Mouse (Mus musculus) limb, embryonic 11.5 days (tissue): ENCODE results near the gene Pvr. TPM values are rescaled to one million over a fixed set of nuclear protein-coding genes. Genes with fewer than 3 reads are reported as not detected.

ENCODE experiments used
- ATAC-seq: fragments of 200-750 bp; cut with Nextera tagmentation; 2 replicates; pipeline ENCODE4 v1.8.0; 2017; ENCODE audit warnings: low read depth; ENCODE audit not compliant: insufficient number of reproducible peaks, low FRiP score, low TSS enrichment
- DNase-seq: peaks from one replicate; pipeline ENCODE4 v3.0.0-alpha.2; 2015; ENCODE audit warnings: low spot score
- H3K27ac ChIP-seq: fragments of 300-500 bp; sonication (generic); replicated peaks from 2 replicates; pipeline ENCODE4 v1.5.1; 2014; ENCODE audit warnings: low read depth, mild to moderate bottlenecking, low read length
- H3K27me3 ChIP-seq: fragments of 300-500 bp; sonication (generic); 2 replicates; pipeline ENCODE4 v1.6.1; 2014; ENCODE audit warnings: mild to moderate bottlenecking, low read length, mixed read lengths; ENCODE audit not compliant: control insufficient read depth, insufficient read depth
- H3K36me3 ChIP-seq: fragments of 300-500 bp; sonication (generic); 2 replicates; pipeline ENCODE4 v1.6.1; 2014; ENCODE audit warnings: mild to moderate bottlenecking, low read length, moderate library complexity, mixed read lengths; ENCODE audit not compliant: control insufficient read depth, insufficient read depth
- H3K4me1 ChIP-seq: fragments of 300-500 bp; sonication (generic); 2 replicates; pipeline ENCODE4 v1.6.1; 2014; ENCODE audit warnings: low read length, mixed read lengths; ENCODE audit not compliant: control insufficient read depth, insufficient read depth
- H3K4me2 ChIP-seq: fragments of 300-500 bp; sonication (generic); 2 replicates; pipeline ENCODE4 v1.6.1; 2014; ENCODE audit warnings: low read depth, mild to moderate bottlenecking, moderate library complexity; ENCODE audit not compliant: severe bottlenecking
- H3K4me3 ChIP-seq: fragments of 300-500 bp; sonication (generic); 2 replicates; pipeline ENCODE4 v1.5.1; 2014; ENCODE audit warnings: low read depth, low read length
- H3K9ac ChIP-seq: fragments of 300-500 bp; sonication (generic); 2 replicates; pipeline ENCODE4 v1.6.1; 2014; ENCODE audit warnings: mild to moderate bottlenecking, low read length
- H3K9me3 ChIP-seq: fragments of 300-500 bp; sonication (generic); 2 replicates; pipeline ENCODE4 v1.6.1; 2016; ENCODE audit warnings: low read length; ENCODE audit not compliant: control insufficient read depth
- WGBS: fragments of 180-500 bp; shearing (Covaris S2); extraction: QIAGEN DNeasy Blood & Tissue Kit; methylation state at CpG from one replicate; pipeline ENCODE4 v1.1.7; 2014; 5-methylcytosine and 5-hydroxymethylcytosine counted together
- polyA plus RNA-seq: library from polyadenylated mRNA; unstranded; fragments of >200 nt; fragmentation: Nextera tagmentation; extraction: Ambion mirVana; gene quantifications from 2 replicates; pipeline ENCODE4 v1.2.1, GENCODE M21; 2014

The Pvr gene
- polyA plus RNA-seq, 1 experiment from 2014 or later = 4.7 TPM

DNA sequence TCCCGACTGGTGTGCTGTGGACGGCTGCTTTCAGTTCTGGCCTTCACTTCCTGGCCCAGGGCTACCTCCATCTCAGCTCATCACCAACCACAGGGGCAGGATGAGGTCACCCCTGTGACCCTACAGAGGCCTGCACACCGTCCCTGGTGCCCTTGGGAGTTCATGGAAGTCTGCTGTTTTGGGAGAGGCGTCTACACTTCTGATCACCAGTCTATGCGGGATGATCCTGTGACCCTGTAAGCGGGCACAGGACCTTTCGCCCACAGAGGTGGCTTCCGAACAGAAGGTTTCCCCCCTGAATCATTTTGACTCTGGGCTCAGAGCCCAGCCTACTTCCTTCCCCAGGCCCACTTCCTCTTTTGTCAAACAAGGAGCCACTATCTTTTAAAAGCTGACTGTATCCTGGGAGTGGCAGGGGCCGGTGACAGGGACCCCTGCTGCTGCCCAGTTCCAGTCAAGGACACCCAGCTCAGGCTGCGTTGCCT lies 49.8 kb downstream of the Pvr start:
- Histone ChIP-seq H3K27ac (no peak overlapping the region), H3K9me3 (no peaks in the 10 kb centered on the region), H3K9ac (no peak overlapping the region), H3K27me3 (no peaks in the 10 kb centered on the region), H3K36me3 (no peaks in the 10 kb centered on the region), H3K4me3 (no peak overlapping the region), H3K4me2 (no peak overlapping the region), H3K4me1 (no peaks in the 10 kb centered on the region)
- 71% methylated on average over 10 of the region's 10 CpGs for WGBS
- ATAC-seq (no peak), DNase-seq (no peak)

DNA sequence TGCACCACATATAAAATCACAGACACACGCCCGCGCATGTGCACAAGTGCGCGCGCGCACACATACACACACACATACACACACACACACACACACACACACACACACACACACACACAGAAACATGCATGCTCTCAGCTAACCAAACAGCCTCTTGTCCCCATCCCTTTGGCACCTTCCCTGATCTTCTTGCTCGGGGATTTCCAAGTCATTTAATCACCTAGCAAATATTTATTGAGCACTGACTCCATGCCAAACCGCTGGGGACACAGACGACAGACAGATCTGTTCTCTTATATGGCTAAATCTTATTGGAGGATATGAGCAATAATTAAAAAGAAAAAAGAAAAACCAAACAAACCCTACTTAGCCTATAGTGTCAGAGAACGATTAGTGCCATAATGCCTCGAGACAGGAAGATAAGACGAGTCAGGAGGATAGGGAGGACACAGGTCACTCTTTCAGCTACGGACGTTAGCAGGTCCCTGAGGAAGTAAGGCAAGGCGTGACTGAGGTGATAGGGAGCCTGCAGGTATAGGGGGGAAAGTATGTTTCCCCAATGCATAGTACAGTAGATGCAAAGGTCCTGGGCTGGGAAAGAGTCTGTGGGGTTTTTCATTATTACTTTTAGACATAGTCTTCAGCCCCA lies 53.1 kb downstream of the Pvr start:
- H3K36me3 ChIP-seq = no peaks in the 10 kb centered on the region
- no peak overlapping the region for H3K4me3 ChIP-seq
- no peak overlapping the region for H3K4me2 ChIP-seq
- H3K27me3 ChIP-seq = no peaks in the 10 kb centered on the region
- no peaks in the 10 kb centered on the region for H3K4me1 ChIP-seq
- 89% methylated on average over 16 of the region's 16 CpGs for whole genome bisulfite sequencing
- ATAC-seq (no peak), DNase-seq (no peak)
- no peak overlapping the region for H3K27ac ChIP-seq
- no peaks in the 10 kb centered on the region for H3K9me3 ChIP-seq
- no peak overlapping the region for H3K9ac ChIP-seq

DNA sequence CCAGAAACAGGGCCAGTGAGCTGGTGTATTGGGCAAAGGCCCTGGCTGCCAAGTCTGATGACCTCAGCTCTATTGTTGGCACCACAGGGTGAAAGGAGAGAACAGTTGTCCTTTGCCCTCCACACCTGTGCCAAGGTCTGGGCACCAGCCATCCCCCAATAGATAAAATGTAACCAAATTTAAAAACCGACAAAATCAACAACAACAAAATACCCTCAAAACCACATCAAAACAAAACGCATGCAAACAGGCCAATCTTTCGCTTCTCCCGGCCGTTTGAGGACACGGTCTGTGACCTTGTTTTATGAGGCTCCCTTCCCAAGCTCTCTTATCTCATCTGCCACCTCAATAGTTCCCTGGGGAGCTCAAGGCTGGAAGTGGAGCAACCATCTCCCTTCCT lies 54.5 kb downstream of the Pvr start:
- 90% methylated on average over 6 of the region's 6 CpGs for WGBS

DNA sequence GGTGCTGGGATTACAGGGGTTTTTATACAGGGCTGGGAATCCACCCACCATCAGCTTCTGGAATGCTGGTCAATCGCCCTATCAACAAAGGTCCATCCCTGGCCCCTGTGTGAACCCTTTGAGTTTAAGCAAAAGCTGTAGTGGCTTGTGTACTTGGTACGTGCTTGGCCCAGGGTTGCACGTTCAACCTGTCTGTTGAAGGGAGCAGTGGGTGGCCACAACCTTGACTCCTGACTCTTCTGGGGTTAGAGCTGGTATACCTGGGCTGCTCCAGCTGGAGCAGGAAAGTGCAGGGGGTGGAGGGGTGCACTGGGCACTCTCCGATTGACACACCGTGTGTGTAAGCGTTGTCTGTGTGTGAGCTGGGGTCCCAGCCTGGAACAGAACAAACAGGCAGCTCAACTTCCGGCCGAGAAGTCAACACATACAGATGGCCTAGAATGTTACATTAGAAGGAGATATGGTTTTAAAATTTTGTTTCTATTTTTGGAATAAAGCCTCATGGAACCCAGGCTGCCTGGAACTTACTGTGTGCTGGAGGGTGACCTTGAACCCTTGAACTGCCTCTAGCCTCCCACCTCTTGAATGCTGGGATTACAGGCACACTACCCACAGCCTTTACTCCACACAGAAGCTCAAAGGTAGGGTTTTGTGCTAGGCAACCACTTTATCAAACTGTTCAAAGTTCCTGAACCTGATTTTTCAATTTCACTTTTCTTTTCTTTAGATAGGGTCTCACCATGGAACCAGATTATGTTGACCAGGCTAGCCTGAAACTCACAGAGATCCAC lies 55.5 kb downstream of the Pvr start:
- no peak for ATAC-seq
- 81% methylated on average over 8 of the region's 8 CpGs for WGBS
- Histone ChIP-seq H3K36me3 (no peaks in the 10 kb centered on the region), H3K4me1 (no peaks in the 10 kb centered on the region), H3K9me3 (no peaks in the 10 kb centered on the region), H3K27me3 (no peaks in the 10 kb centered on the region), H3K4me2 (no peak overlapping the region), H3K9ac (no peak overlapping the region), H3K27ac (no peak overlapping the region), H3K4me3 (no peak overlapping the region)
- DNase-seq = no peak

More for the DNA sequence above, 54.5 kb downstream of the Pvr start:
- no peak overlapping the region for H3K4me3 ChIP-seq
- H3K4me1 ChIP-seq = no peaks in the 10 kb centered on the region
- no peak overlapping the region for H3K9ac ChIP-seq
- DNase-seq (no peak), ATAC-seq (no peak)
- no peak overlapping the region for H3K27ac ChIP-seq
- H3K27me3 ChIP-seq = no peaks in the 10 kb centered on the region
- H3K9me3 ChIP-seq = no peaks in the 10 kb centered on the region
- no peaks in the 10 kb centered on the region for H3K36me3 ChIP-seq
- H3K4me2 ChIP-seq = no peak overlapping the region

DNA sequence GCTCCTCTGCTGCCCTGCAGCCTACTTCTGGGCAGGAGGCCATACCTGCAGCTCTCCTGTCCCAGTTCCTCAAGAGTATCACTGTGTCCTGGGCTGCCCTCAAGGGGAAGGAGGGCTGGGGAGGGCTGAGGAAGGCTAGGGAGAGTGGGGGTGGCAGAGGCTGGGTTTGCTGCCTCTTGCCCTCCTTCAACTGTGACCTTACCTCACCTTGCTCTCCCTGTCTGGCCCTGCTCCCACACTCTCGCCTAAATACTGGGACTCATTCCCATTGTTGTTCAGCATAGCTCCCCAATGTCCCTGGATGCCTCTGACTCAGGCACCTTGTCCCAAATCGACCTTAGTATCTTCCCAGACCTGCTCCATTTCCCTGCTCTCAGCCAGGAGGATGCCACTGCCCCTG lies 56.7 kb downstream of the Pvr start:
- WGBS = 45% methylated on average over 2 of the region's 2 CpGs
- DNase-seq = no peak
- no peak for ATAC-seq

DNA sequence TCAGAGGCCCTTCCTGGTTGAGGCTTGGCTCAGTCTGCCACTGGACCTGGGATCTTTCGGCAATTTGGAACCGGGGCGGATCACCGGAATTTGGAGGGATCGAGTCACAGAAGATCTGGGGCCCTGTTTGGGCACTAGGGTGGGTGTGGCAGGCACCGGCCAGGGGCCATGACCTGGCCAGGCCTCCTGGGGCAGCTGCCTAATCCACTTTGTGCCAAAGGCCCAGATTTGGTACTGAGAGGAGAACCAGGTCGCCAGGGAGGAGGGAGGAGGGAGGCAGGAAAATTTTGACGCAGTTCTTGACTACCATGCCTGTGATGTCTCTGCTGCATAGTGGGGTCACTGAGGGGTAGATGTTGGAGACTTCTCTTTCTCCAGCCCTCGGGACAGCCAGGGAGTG lies 59.8 kb downstream of the Pvr start, which contains the start of gene Ceacam16:
Gene Ceacam16 (minus strand): TSS at position 101 of the 400 bp plus-strand sequence.
- Histone ChIP-seq H3K4me1 (no peaks in the 10 kb centered on the region), H3K4me2 (no peak within 1 kb of the TSS)
- WGBS = 79% methylated on average over 9 of the region's 9 CpGs

More for the DNA sequence above, 56.7 kb downstream of the Pvr start:
- H3K4me3 ChIP-seq = no peak overlapping the region
- H3K4me1 ChIP-seq = no peaks in the 10 kb centered on the region
- no peak overlapping the region for H3K9ac ChIP-seq
- H3K27ac ChIP-seq = no peak overlapping the region
- no peaks in the 10 kb centered on the region for H3K9me3 ChIP-seq
- H3K4me2 ChIP-seq = no peak overlapping the region
- H3K36me3 ChIP-seq = no peaks in the 10 kb centered on the region
- H3K27me3 ChIP-seq = no peaks in the 10 kb centered on the region

DNA sequence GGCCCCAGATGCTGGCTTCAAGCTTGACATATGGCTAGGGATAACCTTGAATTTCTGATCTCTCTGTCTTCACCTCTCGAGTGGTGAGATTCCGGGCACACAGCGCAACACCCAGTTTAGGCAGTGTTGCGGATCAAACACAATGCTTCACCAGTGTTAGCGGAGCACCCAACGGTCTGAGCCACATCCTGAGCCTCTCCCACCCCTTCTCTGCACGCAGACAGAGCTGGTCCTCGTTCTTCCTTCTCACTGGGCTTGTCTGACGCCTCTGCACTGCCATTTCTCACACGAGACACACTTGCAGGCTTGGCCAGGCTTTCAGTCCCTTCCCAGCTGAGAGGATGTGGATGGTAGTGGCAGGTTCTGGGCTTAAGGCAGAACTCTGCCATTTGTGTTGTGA lies 61.2 kb downstream of the Pvr start:
- WGBS = 68% methylated on average over 10 of the region's 10 CpGs

More for the DNA sequence above, 59.8 kb downstream of the Pvr start, which contains the start of gene Ceacam16:
- Histone ChIP-seq H3K9ac (no peak within 1 kb of the TSS), H3K36me3 (no peaks in the 10 kb centered on the region), H3K9me3 (no peaks in the 10 kb centered on the region), H3K4me3 (no peak within 1 kb of the TSS), H3K27ac (no peak within 1 kb of the TSS), H3K27me3 (0 out of 2 replicates have a peak, but pooled peaks cover 2% of the 10 kb centered on the region)
- DNase-seq = no peak
- no peak for ATAC-seq

DNA sequence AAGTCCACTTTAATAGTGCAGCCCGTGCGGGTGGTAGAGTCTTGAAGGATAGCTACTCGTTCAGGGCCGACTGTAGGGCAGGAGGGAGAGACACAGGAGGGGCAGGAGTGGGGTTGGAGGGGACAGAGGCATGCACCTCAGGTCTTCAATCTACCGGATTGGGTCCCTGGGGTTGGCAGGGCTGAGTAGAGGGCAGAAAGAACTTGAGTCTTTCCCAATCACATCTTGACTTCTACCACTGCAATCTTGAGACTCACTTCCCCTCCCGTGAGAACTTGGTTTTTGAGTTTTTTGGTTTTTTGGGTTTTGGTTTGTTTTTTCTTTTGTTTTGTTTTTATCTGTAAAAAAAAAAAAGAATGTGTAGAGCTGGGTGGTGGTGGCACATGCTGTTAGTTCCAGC lies 64.7 kb downstream of the Pvr start:
- H3K27me3 ChIP-seq = peaks cover 8% of the 10 kb centered on the region; the same call in 1 of the 2 replicates
- no peak overlapping the region for H3K27ac ChIP-seq
- H3K4me1 ChIP-seq = no peaks in the 10 kb centered on the region
- no peaks in the 10 kb centered on the region for H3K9me3 ChIP-seq
- no peaks in the 10 kb centered on the region for H3K36me3 ChIP-seq
- H3K4me2 ChIP-seq = no peak overlapping the region
- ATAC-seq (no peak), DNase-seq (no peak)
- H3K9ac ChIP-seq = no peak overlapping the region
- no peak overlapping the region for H3K4me3 ChIP-seq
- WGBS = 85% methylated on average over 6 of the region's 6 CpGs

More for the DNA sequence above, 61.2 kb downstream of the Pvr start:
- Histone ChIP-seq H3K36me3 (no peaks in the 10 kb centered on the region), H3K27me3 (0 out of 2 replicates have a peak, but pooled peaks cover 2% of the 10 kb centered on the region), H3K27ac (no peak overlapping the region), H3K9ac (no peak overlapping the region), H3K4me1 (no peaks in the 10 kb centered on the region), H3K4me3 (no peak overlapping the region), H3K9me3 (no peaks in the 10 kb centered on the region), H3K4me2 (no peak overlapping the region)
- ATAC-seq (no peak), DNase-seq (no peak)
